Mouse (Mus musculus): ENCODE results near the gene Tubg2.

Tubg2 gene

GRCm38 (mm10) chr11:101164677-101165580 is 9.2 kb downstream of the Tubg2 start:
- no peak for DNase-seq (ENCODE audit: low spot score in 2 of 2)

- no peak for DNase-seq (ENCODE audit: low spot score in 2 of 2)
These were observed 10.7 kb downstream of the Tubg2 start for GRCm38 (mm10) chr11:101166357-101166756.

GRCm38 (mm10) chr11:101167211-101167962 is 11.7 kb downstream of the Tubg2 start:
- DNase-seq (ENCODE audit: low spot score in 2 of 2): no peak

GRCm38 (mm10) chr11:101167963-101168300 is 12.2 kb downstream of the Tubg2 start:
- DNase-seq (ENCODE audit: low spot score in 2 of 2): no peak

- DNase-seq (ENCODE audit: low spot score in 2 of 2): no peak
These were observed 12.7 kb downstream of the Tubg2 start for GRCm38 (mm10) chr11:101168301-101168980.

- DNase-seq (ENCODE audit: low spot score in 2 of 2): no peak
These were observed 13.8 kb downstream of the Tubg2 start for GRCm38 (mm10) chr11:101169301-101170107.

GRCm38 (mm10) chr11:101170354-101170810 is 14.7 kb downstream of the Tubg2 start, which contains the start of gene Cntnap1:
Cntnap1 (plus strand) TSS chr11:101170523.
- DNase-seq (ENCODE audit: low spot score in 2 of 2): no peak

GRCm38 (mm10) chr11:101170811-101171610 is 15.3 kb downstream of the Tubg2 start, which contains the start of gene Plekhh3:
Plekhh3 (minus strand) TSS chr11:101171351.
- peak; percentile 89 to 91 for DNase-seq (ENCODE audit: low spot score in 2 of 2)

GRCm38 (mm10) chr11:101171721-101172433 is 16.2 kb downstream of the Tubg2 start:
- peak; percentile 40 to 46 for DNase-seq (ENCODE audit: low spot score in 2 of 2)

- DNase-seq (ENCODE audit: low spot score in 2 of 2): no peak
These were observed 16.7 kb downstream of the Tubg2 start for GRCm38 (mm10) chr11:101172434-101172815.

GRCm38 (mm10) chr11:101173112-101173511 is 17.4 kb downstream of the Tubg2 start:
- no peak for DNase-seq (ENCODE audit: low spot score in 2 of 2)

- DNase-seq (ENCODE audit: low spot score in 2 of 2): peak; percentile 72 to 80
These were observed 18.1 kb downstream of the Tubg2 start for GRCm38 (mm10) chr11:101173631-101174388.

- no peak for DNase-seq (ENCODE audit: low spot score in 2 of 2)
These were observed 18.7 kb downstream of the Tubg2 start for GRCm38 (mm10) chr11:101174389-101174745.

GRCm38 (mm10) chr11:101174851-101175628 is 19.3 kb downstream of the Tubg2 start, which contains the start of gene Ccr10:
Ccr10 (minus strand) TSS chr11:101175443.
- DNase-seq (ENCODE audit: low spot score in 2 of 2): no peak

GRCm38 (mm10) chr11:101175636-101176116 is 20.0 kb downstream of the Tubg2 start:
- DNase-seq (ENCODE audit: low spot score in 2 of 2): no peak

- DNase-seq (ENCODE audit: low spot score in 2 of 2): no peak
These were observed 20.5 kb downstream of the Tubg2 start for GRCm38 (mm10) chr11:101176117-101176691.

GRCm38 (mm10) chr11:101176933-101177773 is 21.4 kb downstream of the Tubg2 start:
- peak; percentile 65 to 66 for DNase-seq (ENCODE audit: low spot score in 2 of 2)

All from spleen, postnatal 36 days (tissue).